Mouse (Mus musculus) v-Abl transformed pro-B cells (cell line): ENCODE results near the gene Alg10b.
"Not testable (repeated sequence)": the region's sequence is repeated elsewhere in the genome, so short reads cannot be mapped to it uniquely, and the experiment has no call there.

Source experiments
- in situ Hi-C, 2 experiments: fragments of 400-800 bp; cut with MboI; formaldehyde crosslinking; loops; one replicate each; pipeline ENCODE4 v1.15.1; 2025; ENCODE audit not compliant: unreplicated experiment in 2 of 2

Gene Alg10b

GRCm38 (mm10) chr15:90223969-90224750, at the start of gene Alg10b:
Gene Alg10b (plus strand): TSS chr15:90224311.
- in situ Hi-C loops: loop anchor here in 1 of 2 experiments (25.0 kb wide), 1 partner anchor 737 kb away; the partner anchor contains the start of genes Arsa and Shank3

- in situ Hi-C loops: not testable (repeated sequence)
Observed at GRCm38 (mm10) chr15:90183108-90183507, 41.0 kb upstream of the Alg10b start.

GRCm38 (mm10) chr15:90183511-90183910, 40.6 kb upstream of the Alg10b start:
- in situ Hi-C loops: no loop called here

DNA sequence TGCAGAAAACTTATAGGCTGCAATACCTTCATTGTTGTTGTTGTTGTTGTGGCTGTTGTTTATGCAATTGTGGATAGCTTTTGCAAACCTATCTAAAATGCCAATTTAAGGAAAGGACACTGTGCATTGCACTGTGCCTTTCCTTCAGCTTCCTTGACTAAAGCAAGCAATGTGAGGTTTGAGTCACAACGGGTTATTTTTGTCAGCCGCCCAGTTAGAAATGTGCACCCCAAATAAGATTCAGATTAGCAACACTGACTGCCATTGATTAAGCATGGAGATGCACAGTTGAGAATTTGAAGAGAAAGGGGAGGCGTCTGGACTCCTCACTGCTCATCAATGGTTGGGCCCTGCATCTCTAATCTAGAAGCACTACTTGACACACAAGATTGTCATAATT, 39.4 kb upstream of the Alg10b start:
- in situ Hi-C loops: no loop called here

DNA sequence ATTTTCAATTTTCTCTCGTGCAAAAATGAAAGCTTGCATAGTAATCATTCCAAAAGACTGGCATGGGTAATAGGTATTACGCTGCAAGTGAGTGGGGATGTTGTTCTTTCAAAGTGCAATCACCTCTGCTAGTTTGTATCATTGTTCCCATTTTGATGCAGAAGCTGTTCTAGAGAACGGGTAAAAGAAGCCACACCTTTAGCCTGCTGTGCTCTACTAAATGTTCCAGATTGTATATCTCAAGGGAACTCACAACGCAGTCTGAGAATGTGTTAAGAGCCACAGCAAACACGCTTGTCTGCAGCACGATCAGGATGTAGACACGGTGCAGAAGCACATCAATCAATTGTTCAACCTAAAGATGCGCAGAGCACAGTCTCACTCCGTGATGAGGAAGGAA, 34.6 kb upstream of the Alg10b start:
- in situ Hi-C loops: no loop called here

GRCm38 (mm10) chr15:90213946-90214345, 10.2 kb upstream of the Alg10b start:
- in situ Hi-C loops: loop anchor here (5.0 to 25.0 kb wide), 3 partner anchors 579 to 727 kb away; partner anchors contain the start of genes Arsa (in 1 of the 2) and Shank3 (in 1 of the 2)

DNA sequence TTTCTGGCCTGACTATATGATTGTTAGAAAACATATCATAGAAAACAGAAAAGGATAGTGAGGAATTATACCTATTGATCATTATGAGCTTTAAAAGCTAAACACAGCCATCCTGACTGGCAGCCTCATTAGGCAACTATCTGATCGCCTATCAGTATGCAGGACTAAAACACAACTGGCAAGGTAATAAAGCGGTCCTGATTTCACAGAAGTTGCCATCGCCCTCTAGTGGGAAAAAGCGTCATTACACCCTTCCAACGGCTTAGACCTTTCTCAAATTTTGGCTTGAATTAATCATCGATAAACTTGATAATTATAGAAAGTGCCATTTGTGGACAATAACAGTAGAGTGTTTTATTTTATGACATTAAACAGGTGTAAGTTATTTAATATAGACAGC, 9.2 kb upstream of the Alg10b start:
- in situ Hi-C loops: loop anchor here (5.0 to 25.0 kb wide), 3 partner anchors 580 to 728 kb away; partner anchors contain the start of genes Arsa (in 1 of the 2) and Shank3 (in 1 of the 2)

DNA sequence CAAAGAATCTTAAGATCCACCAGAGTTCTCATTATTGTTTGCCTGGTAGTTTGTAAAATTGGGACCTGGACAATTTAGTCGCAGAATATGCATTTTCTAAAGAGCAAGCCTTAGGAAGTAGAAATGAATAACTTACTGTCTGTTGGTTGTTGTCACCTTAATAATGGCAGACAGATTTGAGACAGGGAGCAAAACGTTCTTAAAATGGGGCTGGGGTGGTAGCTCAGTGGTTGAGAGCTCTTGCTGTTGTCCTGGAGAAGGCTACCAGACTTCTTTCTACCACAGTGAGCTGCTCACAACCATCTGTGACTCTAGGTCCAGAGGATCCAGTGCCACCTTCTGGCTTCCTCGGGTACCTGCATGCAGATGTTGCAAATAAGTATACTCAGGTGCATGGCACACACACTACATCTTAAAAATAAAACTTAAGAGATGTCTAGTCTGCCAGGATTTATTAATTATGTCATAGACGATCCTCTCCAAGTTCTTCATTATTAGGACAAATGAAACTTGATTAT, 1.0 kb downstream of the Alg10b start:
- in situ Hi-C loops: loop anchor here (25.0 kb wide), 3 partner anchors 1337 to 2012 kb away; partner anchors contain the start of gene Slc2a13 (in 2 of the 2)

- in situ Hi-C loops: loop anchor here (5.0 to 25.0 kb wide), 7 partner anchors 605 to 2000 kb away; partner anchors contain the start of gene Slc2a13 (in 2 of the 2)
Observed at GRCm38 (mm10) chr15:90237657-90238056, 13.5 kb downstream of the Alg10b start.

- in situ Hi-C loops: loop anchor here (10.0 to 25.0 kb wide), 4 partner anchors 171 to 1993 kb away; partner anchors contain the start of gene Slc2a13 (in 2 of the 2)
Observed at GRCm38 (mm10) chr15:90244081-90244480, 20.0 kb downstream of the Alg10b start.

DNA sequence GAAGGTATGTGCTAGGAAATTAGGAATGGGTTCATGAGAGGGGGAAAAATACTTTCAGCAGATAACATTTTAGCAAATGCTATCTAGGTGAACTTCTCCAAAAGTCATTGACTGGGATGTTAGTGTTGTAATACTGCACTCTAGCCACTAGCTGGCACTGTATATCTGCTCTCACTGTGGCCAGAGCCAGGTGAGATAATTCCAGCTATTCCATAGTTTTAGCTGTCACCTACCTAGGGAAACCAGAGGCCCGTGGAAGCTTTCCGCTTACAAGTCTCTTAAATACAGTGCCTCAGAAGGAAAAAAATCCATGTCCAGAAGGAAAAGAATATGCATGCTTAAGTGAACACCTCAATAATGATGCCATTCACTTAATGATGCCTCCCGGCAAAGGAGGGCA, 25.6 kb downstream of the Alg10b start:
- in situ Hi-C loops: loop anchor here (5.0 to 25.0 kb wide), 5 partner anchors 165 to 1988 kb away; partner anchors contain the start of gene Slc2a13 (in 2 of the 2)

GRCm38 (mm10) chr15:90282876-90283275, 58.8 kb downstream of the Alg10b start:
- in situ Hi-C loops: no loop called here
